Mouse (Mus musculus) spleen, adult 2 months (tissue): Measurements from ENCODE around the gene Gm10518.

Experiments used
- CTCF ChIP-seq: fragments of 200-500 bp; IDR thresholded peaks from 2 replicates; pipeline ENCODE4 v1.5.1; 2011; ENCODE audit warnings: mild to moderate bottlenecking, inconsistent platforms; ENCODE audit not compliant: insufficient read depth, insufficient read length, insufficient replicate concordance; ENCODE audit errors: extremely low read depth
- POLR2A ChIP-seq: fragments of 200-500 bp; IDR thresholded peaks from 2 replicates; pipeline ENCODE4 v1.6.1; 2011; ENCODE audit warnings: low read depth, low read length, inconsistent platforms

DNA sequence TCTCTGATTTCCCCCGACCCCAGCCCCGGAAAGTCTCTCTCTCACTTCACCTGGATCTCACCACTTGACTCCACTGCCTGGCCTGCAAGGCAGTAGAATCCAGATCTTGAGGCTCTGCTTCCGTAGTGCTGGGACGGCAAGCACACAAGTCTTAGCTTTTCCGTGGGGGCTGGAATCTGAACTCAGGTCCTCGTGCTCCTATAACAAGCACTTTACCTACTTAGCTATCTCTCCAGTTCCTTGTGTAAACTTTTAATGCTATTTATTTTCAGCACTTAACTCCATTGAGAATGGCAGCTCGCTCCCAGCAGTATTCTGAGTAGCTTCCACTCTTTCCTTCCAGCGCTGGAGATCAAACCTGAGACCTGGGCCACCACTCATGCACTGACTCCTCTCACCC is 26.3 kb upstream of the Gm10518 start:
- TF ChIP-seq CTCF (no peak), POLR2A (no peak)
